In genomic region chr11:101910230-101910946, GRCm38 (mm10) we compare ENCODE assay signal across 8 mouse cellular contexts. TPM values are rescaled to one million over a fixed set of nuclear protein-coding genes. Genes with fewer than 3 reads are reported as not detected.
DNase-seq lines count a peak whose midpoint lies in the region; ATAC-seq and TF ChIP-seq lines count a peak whose summit lies in the region.

No protein-coding gene starts in this region.

- H3K9me3 ChIP-seq in midbrain, embryonic 10.5 days (replicated peaks), result no peaks in the 10 kb centered on the region
- no peaks in the 10 kb centered on the region for H3K9me3 ChIP-seq in midbrain, embryonic 16.5 days (replicated peaks; ENCODE audit: control insufficient read depth, low read length, poor library complexity, severe bottlenecking)
- H3K9me3 ChIP-seq in intestine, postnatal 0 days (ENCODE audit: control insufficient read depth), result no peaks in the 10 kb centered on the region

- no peak overlapping the region for H3K4me3 ChIP-seq in midbrain, embryonic 10.5 days
- H3K4me3 ChIP-seq in midbrain, embryonic 16.5 days (ENCODE audit: low read depth, low read length), result no peak overlapping the region
- no peak overlapping the region for H3K4me3 ChIP-seq in intestine, postnatal 0 days (ENCODE audit: low read depth, low read length)

- H3K36me3 ChIP-seq in midbrain, embryonic 10.5 days, result no peaks in the 10 kb centered on the region
- H3K36me3 ChIP-seq in midbrain, embryonic 16.5 days (ENCODE audit: control insufficient read depth, insufficient read depth, low read length), result no peaks in the 10 kb centered on the region
- no peaks in the 10 kb centered on the region for H3K36me3 ChIP-seq in intestine, postnatal 0 days (ENCODE audit: control insufficient read depth, insufficient read depth)

- DNase-seq in midbrain, embryonic 10.5 days (ENCODE audit: low spot score), result peak; percentile 84
- DNase-seq in cerebellum, postnatal 36 days, result peak; percentile 88 to 95
- peak; percentile 71 for DNase-seq in gastrocnemius, postnatal 14 days
- peak; percentile 68 to 85 for DNase-seq in left cerebral cortex, postnatal 36 days (ENCODE audit: low spot score in 2 of 2)
- DNase-seq in naive thymus-derived CD4-positive, alpha-beta T cell, adult 2 months (ENCODE audit: low read depth), result peak; percentile 76
- peak; percentile 66 to 90 for DNase-seq in spleen, postnatal 4 days (ENCODE audit: low spot score in 2 of 2)

- H3K9ac ChIP-seq in midbrain, embryonic 16.5 days (ENCODE audit: low read depth, low read length), result no peak overlapping the region
- H3K9ac ChIP-seq in intestine, postnatal 0 days (ENCODE audit: low read depth, low read length), result no peak overlapping the region

- no peak overlapping the region for H3K4me2 ChIP-seq in midbrain, embryonic 16.5 days (ENCODE audit: low read length)
- no peak overlapping the region for H3K4me2 ChIP-seq in intestine, postnatal 0 days (replicated peaks; ENCODE audit: low read depth)

- peaks cover 32% of the 10 kb centered on the region for H3K27me3 ChIP-seq in midbrain, embryonic 10.5 days (ENCODE audit: low read depth, poor library complexity, severe bottlenecking)
- H3K27me3 ChIP-seq in midbrain, embryonic 16.5 days (ENCODE audit: control insufficient read depth, insufficient read depth, low read depth, low read length), result no peaks in the 10 kb centered on the region; the same call in 1 of the 2 replicates
- H3K27me3 ChIP-seq in intestine, postnatal 0 days (replicated peaks; ENCODE audit: control insufficient read depth, insufficient read depth, low read length), result no peaks in the 10 kb centered on the region; the same call in 1 of the 2 replicates

- peaks cover 11% of the 10 kb centered on the region for H3K4me1 ChIP-seq in midbrain, embryonic 10.5 days
- H3K4me1 ChIP-seq in midbrain, embryonic 16.5 days (ENCODE audit: control insufficient read depth, insufficient read depth, low read length), result no peaks in the 10 kb centered on the region; the same call in 1 of the 2 replicates
- no peaks in the 10 kb centered on the region for H3K4me1 ChIP-seq in intestine, postnatal 0 days (replicated peaks; ENCODE audit: control insufficient read depth, insufficient read depth, low read length)

- WGBS in midbrain, embryonic 10.5 days, result 25% methylated on average over 21 of the region's 21 CpGs
- WGBS in midbrain, embryonic 16.5 days, result 23% methylated on average over 21 of the region's 21 CpGs
- 22% methylated on average over 21 of the region's 21 CpGs for WGBS in intestine, postnatal 0 days

- peak; percentile 94 for TF ChIP-seq CTCF in intestine, postnatal 0 days (IDR thresholded peaks at IDR 0.05; ENCODE audit: low read depth)

- intact Hi-C loops in gastrocnemius, postnatal 14 days (cut with DNase I; ENCODE audit: low total_unique reads), result loop anchor here (2.0 kb wide), 1 partner anchor 98 kb away; no protein-coding TSS in a partner anchor
- intact Hi-C loops in left cerebral cortex, postnatal 36 days (cut with DNase I), result loop anchor here (1.0 to 2.0 kb wide), 2 partner anchors 96 to 148 kb away; no protein-coding TSS in a partner anchor

- ATAC-seq in midbrain, embryonic 16.5 days, result no peak
- 0 out of 2 replicates have a peak, but pooled peaks have one; percentile 32 for ATAC-seq in intestine, postnatal 0 days

- no peak overlapping the region for H3K27ac ChIP-seq in midbrain, embryonic 10.5 days (replicated peaks)
- no peak overlapping the region for H3K27ac ChIP-seq in midbrain, embryonic 16.5 days (ENCODE audit: low read length)
- H3K27ac ChIP-seq in intestine, postnatal 0 days (ENCODE audit: low read depth, low read length), result no peak overlapping the region

RNA-seq across cellular contexts. Expression of gene Meox1, which starts 16.2 kb away (rescaled TPM):
- polyA plus RNA-seq in midbrain, embryonic 10.5 days (2016; fragmentation: Nextera tagmentation; extraction: Ambion mirVana), result 0.11 and 0.30 TPM in 2 replicates
- polyA plus RNA-seq in midbrain, embryonic 16.5 days (2015; fragmentation: Nextera tagmentation; extraction: Ambion mirVana), result 0.80 and 0.89 TPM in 2 replicates
- 10 to 100 TPM in 1 of 2 experiments, 1 to 10 TPM in 1; 8.6 to 10.8 TPM for total RNA-seq in gastrocnemius, postnatal 14 days (2021)
- polyA plus RNA-seq in intestine, postnatal 0 days (2015; fragmentation: Nextera tagmentation; extraction: Ambion mirVana), result 3.8 and 4.1 TPM in 2 replicates
- under 1 TPM; 0.34 to 0.49 TPM for total RNA-seq in left cerebral cortex, postnatal 36 days (2021)

RNA-seq across cellular contexts. Expression of gene Sost, which starts 56.4 kb away (rescaled TPM):
- polyA plus RNA-seq in midbrain, embryonic 10.5 days (2016; fragmentation: Nextera tagmentation; extraction: Ambion mirVana), result 0.25 and 0.26 TPM in 2 replicates
- 0.10 TPM in 1 of 2 replicates, not detected in the other for polyA plus RNA-seq in midbrain, embryonic 16.5 days (2015; fragmentation: Nextera tagmentation; extraction: Ambion mirVana)
- total RNA-seq in gastrocnemius, postnatal 14 days (2021), result not detected
- polyA plus RNA-seq in intestine, postnatal 0 days (2015; fragmentation: Nextera tagmentation; extraction: Ambion mirVana), result not detected in 2 replicates
- total RNA-seq in left cerebral cortex, postnatal 36 days (2021), result under 1 TPM in 1 of 2 experiments, not detected in 1; 0.15 TPM
